In genomic region chr12:76130281-76130680, GRCm38 (mm10) we compare ENCODE assay signal across 9 mouse cellular contexts. TPM values are rescaled to one million over a fixed set of nuclear protein-coding genes. Genes with fewer than 3 reads are reported as not detected.
DNase-seq lines count a peak whose midpoint lies in the region; ATAC-seq and TF ChIP-seq lines count a peak whose summit lies in the region.
"Had no signal": no experiment of that assay in that cellular context is flagged by ENCODE, and none has a peak within 500 bp of the region (broad histone marks: within the 10 kb centered on the region; RNA-seq: fewer than 3 reads in every experiment).

No protein-coding gene starts in this region.

- peak; percentile 63 for TF ChIP-seq CTCF in kidney, adult 2 months (conservative IDR thresholded peaks at IDR 0.05; ENCODE audit: insufficient read depth, insufficient read length, low read depth, low read length)
- peak; percentile 96 for TF ChIP-seq CTCF in ES-Bruce4 (IDR thresholded peaks at IDR 0.05; ENCODE audit: low read depth, low read length)
- TF ChIP-seq CTCF in embryonic fibroblast, embryonic 13.5 days (IDR thresholded peaks at IDR 0.05; ENCODE audit: borderline replicate concordance, insufficient read depth, low read length), result peak; percentile 48

- no peak for TF ChIP-seq EP300 in ES-Bruce4 (IDR thresholded peaks at IDR 0.05; ENCODE audit: insufficient read depth, low read depth, low read length)

- no peak for ATAC-seq in kidney, embryonic 15.5 days (replicated peaks; ENCODE audit: low FRiP score)

- DNase-seq in kidney, adult 2 months, result peak; percentile 28
- DNase-seq in brain, adult 2 months (ENCODE audit: low read depth, low spot score), result peak; percentile 83
- peak; percentile 66 for DNase-seq in splenic B cell, adult 2 months (ENCODE audit: low read depth, low spot score)
- DNase-seq in urinary bladder, postnatal 36 days (ENCODE audit: low spot score in 2 of 2), result no peak
- DNase-seq in layer of hippocampus, adult 11-12 months (ENCODE audit: low spot score), result no peak

- no peak overlapping the region for H3K4me2 ChIP-seq in kidney, embryonic 15.5 days

- no peak overlapping the region for H3K9ac ChIP-seq in kidney, embryonic 15.5 days
- H3K9ac ChIP-seq in ES-Bruce4 (ENCODE audit: low read depth, poor library complexity, severe bottlenecking), result no peak overlapping the region

- no peaks in the 10 kb centered on the region for H3K4me1 ChIP-seq in kidney, adult 2 months (ENCODE audit: control insufficient read depth, insufficient read depth, low read length)
- peaks cover 7% of the 10 kb centered on the region for H3K4me1 ChIP-seq in kidney, embryonic 15.5 days
- no peaks in the 10 kb centered on the region for H3K4me1 ChIP-seq in ES-Bruce4 (ENCODE audit: control insufficient read depth, insufficient read depth, low read length)
- H3K4me1 ChIP-seq in embryonic fibroblast, embryonic 13.5 days (ENCODE audit: control insufficient read depth, insufficient read depth, low read length), result no peaks in the 10 kb centered on the region

- H3K27me3 ChIP-seq in kidney, adult 2 months (replicated peaks; ENCODE audit: control insufficient read depth, insufficient read depth, low read length), result no peaks in the 10 kb centered on the region
- H3K27me3 ChIP-seq in kidney, embryonic 15.5 days, result no peaks in the 10 kb centered on the region
- H3K27me3 ChIP-seq in ES-Bruce4 (ENCODE audit: control insufficient read depth, insufficient read depth, low read length, poor library complexity, severe bottlenecking), result no peaks in the 10 kb centered on the region; the same call in 1 of the 2 replicates
- H3K27me3 ChIP-seq in splenic B cell, adult 2 months (ENCODE audit: control insufficient read depth, insufficient read depth, low read length, poor library complexity, severe bottlenecking), result no peaks in the 10 kb centered on the region

- WGBS in kidney, adult 2 months, result 42% methylated on average over 4 of the region's 4 CpGs
- 25% methylated on average over 4 of the region's 4 CpGs for WGBS in kidney, embryonic 15.5 days

- H3K4me3 ChIP-seq in kidney, adult 2 months (ENCODE audit: insufficient read depth, low read depth, low read length), result no peak overlapping the region
- H3K4me3 ChIP-seq in kidney, embryonic 15.5 days (replicated peaks), result no peak overlapping the region
- H3K4me3 ChIP-seq in ES-Bruce4 (ENCODE audit: low read depth, low read length), result no peak overlapping the region
- H3K4me3 ChIP-seq in embryonic fibroblast, embryonic 13.5 days (ENCODE audit: insufficient read depth, low read length), result no peak overlapping the region

- no peak overlapping the region for H3K27ac ChIP-seq in kidney, adult 2 months (ENCODE audit: insufficient read depth, low read depth, low read length)
- H3K27ac ChIP-seq in kidney, embryonic 15.5 days, result no peak overlapping the region
- no peak overlapping the region for H3K27ac ChIP-seq in ES-Bruce4 (ENCODE audit: insufficient read depth, low read length)
- H3K27ac ChIP-seq in embryonic fibroblast, embryonic 13.5 days (ENCODE audit: insufficient read depth, low read length), result no peak overlapping the region
- H3K27ac ChIP-seq: macrophage had no signal

- no peaks in the 10 kb centered on the region for H3K36me3 ChIP-seq in kidney, adult 2 months (ENCODE audit: control insufficient read depth, insufficient read depth, low read length)
- H3K36me3 ChIP-seq in kidney, embryonic 15.5 days, result no peaks in the 10 kb centered on the region
- H3K36me3 ChIP-seq in ES-Bruce4 (ENCODE audit: control insufficient read depth, insufficient read depth, low read length, poor library complexity, severe bottlenecking), result no peaks in the 10 kb centered on the region
- no peaks in the 10 kb centered on the region for H3K36me3 ChIP-seq in splenic B cell, adult 2 months (ENCODE audit: control insufficient read depth, insufficient read depth, low read length, poor library complexity, severe bottlenecking)

- TF ChIP-seq POLR2A in kidney, adult 2 months (IDR thresholded peaks at IDR 0.05; ENCODE audit: low read depth, low read length), result no peak
- no peak for TF ChIP-seq POLR2A in ES-Bruce4 (IDR thresholded peaks at IDR 0.05; ENCODE audit: insufficient read depth, low read length)
- no peak for TF ChIP-seq POLR2A in embryonic fibroblast, embryonic 13.5 days (IDR thresholded peaks at IDR 0.05; ENCODE audit: low read depth, low read length)

- no peaks in the 10 kb centered on the region for H3K9me3 ChIP-seq in kidney, embryonic 15.5 days (replicated peaks)
- H3K9me3 ChIP-seq in ES-Bruce4 (replicated peaks; ENCODE audit: control insufficient read depth, insufficient read depth, low read length, poor library complexity, severe bottlenecking), result no peaks in the 10 kb centered on the region

RNA-seq across cellular contexts. Expression of gene Esr2, which starts 46.8 kb away (rescaled TPM):
- 0.17 and 0.31 TPM in 2 replicates for polyA plus RNA-seq in kidney, adult 2 months (2012; rRNA removed)
- 0.44 and 0.71 TPM in 2 replicates for polyA plus RNA-seq in kidney, embryonic 15.5 days (2015; fragmentation: Nextera tagmentation; extraction: Ambion mirVana)
- polyA plus RNA-seq in ES-Bruce4 (2011; ENCODE audit: insufficient read depth, insufficient read length, low read depth, missing spikeins), result 0.41 and 0.49 TPM in 2 replicates
- polyA plus RNA-seq in embryonic fibroblast, embryonic 13.5 days (2011; ENCODE audit: insufficient read length, low read depth, missing spikeins), result 0.37 and 0.50 TPM in 2 replicates
- polyA plus RNA-seq: macrophage had no signal

Comparison
In these comparisons a context has a peak if more than half of its experiments do, and no peak if none do; other contexts are left out.
1. DNase-seq: peak in kidney, adult 2 months (single experiment), brain, adult 2 months (single experiment) and splenic B cell, adult 2 months (single experiment); none in urinary bladder, postnatal 36 days (0 of 2) and layer of hippocampus, adult 11-12 months (single experiment).
2. Peak in every context shown above with its lines, with median percentiles within 50 percentile points of each other: CTCF ChIP-seq.